Mouse (Mus musculus): ENCODE data around the gene Bcan. TPM values are rescaled to one million over a fixed set of nuclear protein-coding genes. Genes with fewer than 3 reads are reported as not detected.

Bcan gene
- polyA plus RNA-seq, 1 experiment from 2014 or later: 89.1 TPM

- peak overlapping the region; percentile 49 for H3K9ac ChIP-seq
- H3K36me3 ChIP-seq (replicated peaks; ENCODE audit: control insufficient read depth, insufficient read depth): peaks cover 4% of the 10 kb centered on the region; the same call in 1 of the 2 replicates
- ATAC-seq (ENCODE audit: low FRiP score): no peak
- peak overlapping the region; percentile 17; the same call in 1 of the 2 replicates for H3K27ac ChIP-seq
- WGBS: 5% methylated on average over 16 of the region's 16 CpGs
- no peaks in the 10 kb centered on the region for H3K9me3 ChIP-seq (ENCODE audit: control insufficient read depth, low read length)
- peak; percentile 39 for DNase-seq (ENCODE audit: low spot score)
- no peaks in the 10 kb centered on the region for H3K27me3 ChIP-seq (ENCODE audit: control insufficient read depth, insufficient read depth, low read length)
- peaks cover 64% of the 10 kb centered on the region for H3K4me1 ChIP-seq (replicated peaks; ENCODE audit: control insufficient read depth, insufficient read depth, low read length)
- H3K4me2 ChIP-seq (replicated peaks): peak overlapping the region; percentile 63
- H3K4me3 ChIP-seq (replicated peaks; ENCODE audit: low read length): peak overlapping the region; percentile 28
Measured at GRCm38 (mm10) chr3:87949266-87949954, 50.6 kb downstream of the Bcan start.

- Histone ChIP-seq H3K36me3 (replicated peaks; ENCODE audit: control insufficient read depth, insufficient read depth) (peaks cover 5% of the 10 kb centered on the region; the same call in 1 of the 2 replicates), H3K27me3 (ENCODE audit: control insufficient read depth, insufficient read depth, low read length) (no peaks in the 10 kb centered on the region), H3K4me3 (replicated peaks; ENCODE audit: low read length) (peak within 1 kb of the TSS; percentile 28), H3K27ac (0 out of 2 replicates have a peak within 1 kb of the TSS, but pooled peaks have one; percentile 17), H3K9ac (peak within 1 kb of the TSS; percentile 49), H3K9me3 (ENCODE audit: control insufficient read depth, low read length) (no peaks in the 10 kb centered on the region), H3K4me1 (replicated peaks; ENCODE audit: control insufficient read depth, insufficient read depth, low read length) (peaks cover 64% of the 10 kb centered on the region), H3K4me2 (replicated peaks) (peak within 1 kb of the TSS; percentile 63)
- WGBS: 2% methylated on average over 35 of the region's 35 CpGs
- no peak for DNase-seq (ENCODE audit: low spot score)
- ATAC-seq (ENCODE audit: low FRiP score): peak; percentile 7; the same call in 1 of the 2 replicates
Measured at GRCm38 (mm10) chr3:87948378-87949265, 51.4 kb downstream of the Bcan start, which contains the start of gene Crabp2. Gene Crabp2, plus strand, starts transcription at chr3:87948666.

GRCm38 (mm10) chr3:87947811-87948199 is 52.2 kb downstream of the Bcan start:
- H3K9me3 ChIP-seq (ENCODE audit: control insufficient read depth, low read length): no peaks in the 10 kb centered on the region
- ATAC-seq (ENCODE audit: low FRiP score) (no peak; the same call in 1 of the 2 replicates), DNase-seq (ENCODE audit: low spot score) (no peak)
- WGBS: 0% methylated on average over 13 of the region's 17 CpGs
- no peak overlapping the region for H3K27ac ChIP-seq
- peaks cover 63% of the 10 kb centered on the region for H3K4me1 ChIP-seq (replicated peaks; ENCODE audit: control insufficient read depth, insufficient read depth, low read length)
- H3K9ac ChIP-seq: peak overlapping the region; percentile 49
- no peaks in the 10 kb centered on the region for H3K27me3 ChIP-seq (ENCODE audit: control insufficient read depth, insufficient read depth, low read length)
- peak overlapping the region; percentile 63 for H3K4me2 ChIP-seq (replicated peaks)
- H3K36me3 ChIP-seq (replicated peaks; ENCODE audit: control insufficient read depth, insufficient read depth): peaks cover 8% of the 10 kb centered on the region; the same call in 1 of the 2 replicates
- peak overlapping the region; percentile 28 for H3K4me3 ChIP-seq (replicated peaks; ENCODE audit: low read length)

- H3K36me3 ChIP-seq (replicated peaks; ENCODE audit: control insufficient read depth, insufficient read depth): peaks cover 13% of the 10 kb centered on the region; the same call in 1 of the 2 replicates
- ATAC-seq (ENCODE audit: low FRiP score) (no peak), DNase-seq (ENCODE audit: low spot score) (no peak)
- H3K4me1 ChIP-seq (replicated peaks; ENCODE audit: control insufficient read depth, insufficient read depth, low read length): peaks cover 58% of the 10 kb centered on the region
- peak overlapping the region; percentile 49 for H3K9ac ChIP-seq
- no peak overlapping the region for H3K27ac ChIP-seq
- peak overlapping the region; percentile 63 for H3K4me2 ChIP-seq (replicated peaks)
- H3K27me3 ChIP-seq (ENCODE audit: control insufficient read depth, insufficient read depth, low read length): no peaks in the 10 kb centered on the region
- peak overlapping the region; percentile 28 for H3K4me3 ChIP-seq (replicated peaks; ENCODE audit: low read length)
- H3K9me3 ChIP-seq (ENCODE audit: control insufficient read depth, low read length): no peaks in the 10 kb centered on the region
- 4% methylated on average over 26 of the region's 26 CpGs for WGBS
Measured at GRCm38 (mm10) chr3:87947056-87947810, 52.8 kb downstream of the Bcan start.

- Histone ChIP-seq H3K4me3 (replicated peaks; ENCODE audit: low read length) (no peak overlapping the region), H3K36me3 (replicated peaks; ENCODE audit: control insufficient read depth, insufficient read depth) (peaks cover 20% of the 10 kb centered on the region), H3K4me2 (replicated peaks) (no peak overlapping the region), H3K9me3 (ENCODE audit: control insufficient read depth, low read length) (no peaks in the 10 kb centered on the region), H3K27me3 (ENCODE audit: control insufficient read depth, insufficient read depth, low read length) (no peaks in the 10 kb centered on the region), H3K9ac (0 out of 2 replicates have a peak overlapping the region, but pooled peaks have one; percentile 28), H3K4me1 (replicated peaks; ENCODE audit: control insufficient read depth, insufficient read depth, low read length) (peaks cover 53% of the 10 kb centered on the region), H3K27ac (0 out of 2 replicates have a peak overlapping the region, but pooled peaks have one; percentile 14)
- no peak for ATAC-seq (ENCODE audit: low FRiP score)
- WGBS: 0% methylated on average over 1 of the region's 1 CpGs
- no peak for DNase-seq (ENCODE audit: low spot score)
Measured at GRCm38 (mm10) chr3:87946541-87946860, 53.5 kb downstream of the Bcan start.

GRCm38 (mm10) chr3:87945781-87946540 is 54.1 kb downstream of the Bcan start:
- WGBS: 15% methylated on average over 12 of the region's 12 CpGs

GRCm38 (mm10) chr3:87944838-87945600 is 55.0 kb downstream of the Bcan start:
- DNase-seq (ENCODE audit: low spot score) (no peak), ATAC-seq (ENCODE audit: low FRiP score) (peak; percentile 47; the same call in 1 of the 2 replicates)
- Histone ChIP-seq H3K9me3 (ENCODE audit: control insufficient read depth, low read length) (no peaks in the 10 kb centered on the region), H3K27me3 (ENCODE audit: control insufficient read depth, insufficient read depth, low read length) (no peaks in the 10 kb centered on the region), H3K4me3 (replicated peaks; ENCODE audit: low read length) (no peak overlapping the region), H3K36me3 (replicated peaks; ENCODE audit: control insufficient read depth, insufficient read depth) (peaks cover 34% of the 10 kb centered on the region), H3K9ac (peak overlapping the region; percentile 36; the same call in 1 of the 2 replicates), H3K4me2 (replicated peaks) (no peak overlapping the region), H3K4me1 (replicated peaks; ENCODE audit: control insufficient read depth, insufficient read depth, low read length) (peaks cover 51% of the 10 kb centered on the region), H3K27ac (no peak overlapping the region; the same call in 1 of the 2 replicates)
- 4% methylated on average over 4 of the region's 4 CpGs for WGBS

More at GRCm38 (mm10) chr3:87945781-87946540, 54.1 kb downstream of the Bcan start:
- DNase-seq (ENCODE audit: low spot score) (no peak), ATAC-seq (ENCODE audit: low FRiP score) (no peak)
- peaks cover 25% of the 10 kb centered on the region for H3K36me3 ChIP-seq (replicated peaks; ENCODE audit: control insufficient read depth, insufficient read depth)
- no peaks in the 10 kb centered on the region for H3K27me3 ChIP-seq (ENCODE audit: control insufficient read depth, insufficient read depth, low read length)
- no peaks in the 10 kb centered on the region for H3K9me3 ChIP-seq (ENCODE audit: control insufficient read depth, low read length)
- H3K4me2 ChIP-seq (replicated peaks): no peak overlapping the region
- H3K4me1 ChIP-seq (replicated peaks; ENCODE audit: control insufficient read depth, insufficient read depth, low read length): peaks cover 53% of the 10 kb centered on the region
- 0 out of 2 replicates have a peak overlapping the region, but pooled peaks have one; percentile 14 for H3K27ac ChIP-seq
- no peak overlapping the region for H3K4me3 ChIP-seq (replicated peaks; ENCODE audit: low read length)
- H3K9ac ChIP-seq: 0 out of 2 replicates have a peak overlapping the region, but pooled peaks have one; percentile 28

GRCm38 (mm10) chr3:87943586-87943985 is 56.4 kb downstream of the Bcan start:
- H3K27ac ChIP-seq: no peak overlapping the region
- peaks cover 37% of the 10 kb centered on the region for H3K4me1 ChIP-seq (replicated peaks; ENCODE audit: control insufficient read depth, insufficient read depth, low read length)
- no peak overlapping the region for H3K4me2 ChIP-seq (replicated peaks)
- no peak overlapping the region for H3K4me3 ChIP-seq (replicated peaks; ENCODE audit: low read length)
- H3K9me3 ChIP-seq (ENCODE audit: control insufficient read depth, low read length): no peaks in the 10 kb centered on the region
- ATAC-seq (ENCODE audit: low FRiP score) (no peak), DNase-seq (ENCODE audit: low spot score) (no peak)
- no peak overlapping the region for H3K9ac ChIP-seq
- no peaks in the 10 kb centered on the region for H3K27me3 ChIP-seq (ENCODE audit: control insufficient read depth, insufficient read depth, low read length)
- peaks cover 49% of the 10 kb centered on the region for H3K36me3 ChIP-seq (replicated peaks; ENCODE audit: control insufficient read depth, insufficient read depth)
- WGBS: 84% methylated on average over 7 of the region's 7 CpGs

All from hindbrain, embryonic 14.5 days (tissue).